Comparison of ENCODE assay signal across 9 mouse cellular contexts in the genomic region with DNA sequence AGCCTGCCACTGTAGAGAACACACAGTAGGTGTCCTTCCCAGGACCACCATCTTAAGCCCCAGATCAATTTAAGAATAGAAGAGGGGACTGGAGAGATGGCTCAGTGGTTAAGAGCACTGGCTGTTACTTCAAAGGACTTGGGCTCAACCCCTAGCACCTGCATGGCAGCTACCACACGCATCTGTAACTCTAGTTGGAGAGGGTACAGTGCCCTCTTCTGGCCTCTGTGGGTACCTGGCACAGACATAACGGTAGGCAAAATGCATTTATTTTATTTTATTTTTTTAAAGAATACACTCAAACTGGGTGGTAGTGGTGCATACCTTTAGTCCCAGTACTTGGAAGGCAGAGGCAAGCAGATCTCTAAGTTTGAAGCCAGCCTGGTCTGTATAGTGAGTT.
A peak's percentile ranks its signal among the peaks of the same experiment; 100 is the strongest.
DNase-seq lines count a peak whose midpoint lies in the region; ATAC-seq and TF ChIP-seq lines count a peak whose summit lies in the region.
"Had no signal": no experiment of that assay in that cellular context is flagged by ENCODE, and none has a peak within 500 bp of the region (broad histone marks: within the 10 kb centered on the region; RNA-seq: fewer than 3 reads in every experiment).

No protein-coding gene starts in this region.

- no peak for ATAC-seq in hindbrain, embryonic 11.5 days (ENCODE audit: low FRiP score)
- ATAC-seq in hindbrain, embryonic 14.5 days (ENCODE audit: low FRiP score) = no peak
- ATAC-seq: midbrain, embryonic 16.5 days had no signal

- TF ChIP-seq POLR2A in ES-Bruce4 (IDR thresholded peaks at IDR 0.05; ENCODE audit: insufficient read depth, low read length) = no peak

- no peak overlapping the region for H3K4me3 ChIP-seq in hindbrain, embryonic 11.5 days (ENCODE audit: low read depth, low read length)
- H3K4me3 ChIP-seq in hindbrain, embryonic 14.5 days (replicated peaks; ENCODE audit: low read length) = no peak overlapping the region
- H3K4me3 ChIP-seq in ES-Bruce4 (ENCODE audit: low read depth, low read length) = no peak overlapping the region
- H3K4me3 ChIP-seq in embryonic facial prominence, embryonic 10.5 days = no peak overlapping the region

- peak; percentile 42 for DNase-seq in hindbrain, embryonic 11.5 days (ENCODE audit: low spot score)
- DNase-seq in hindbrain, embryonic 14.5 days (ENCODE audit: low spot score) = no peak
- peak; percentile 60 for DNase-seq in 3T3-L1 (ENCODE audit: low read depth, low spot score)
- DNase-seq in embryonic facial prominence, embryonic 10.5 days (ENCODE audit: low spot score) = peak; percentile 38
- DNase-seq in urinary bladder, postnatal 14 days (ENCODE audit: low spot score) = no peak
- no peak for DNase-seq in layer of hippocampus, adult 18-20 months (ENCODE audit: low spot score in 2 of 2)
- no peak for DNase-seq in heart, adult 8-10 months (ENCODE audit: low spot score)

- TF ChIP-seq EP300 in ES-Bruce4 (IDR thresholded peaks at IDR 0.05; ENCODE audit: insufficient read depth, low read depth, low read length) = no peak

- TF ChIP-seq CTCF in ES-Bruce4 (IDR thresholded peaks at IDR 0.05; ENCODE audit: low read depth, low read length) = peak; percentile 64

- WGBS in hindbrain, embryonic 11.5 days = 49% methylated on average over 2 of the region's 2 CpGs
- 25% methylated on average over 2 of the region's 2 CpGs for WGBS in hindbrain, embryonic 14.5 days
- WGBS in embryonic facial prominence, embryonic 10.5 days = 26% methylated on average over 2 of the region's 2 CpGs

- H3K9me3 ChIP-seq in hindbrain, embryonic 11.5 days (ENCODE audit: control insufficient read depth, low read length) = no peaks in the 10 kb centered on the region
- no peaks in the 10 kb centered on the region for H3K9me3 ChIP-seq in hindbrain, embryonic 14.5 days (ENCODE audit: control insufficient read depth, low read length)
- H3K9me3 ChIP-seq in ES-Bruce4 (replicated peaks; ENCODE audit: control insufficient read depth, insufficient read depth, low read length, poor library complexity, severe bottlenecking) = no peaks in the 10 kb centered on the region
- no peaks in the 10 kb centered on the region for H3K9me3 ChIP-seq in embryonic facial prominence, embryonic 10.5 days

- H3K36me3 ChIP-seq in hindbrain, embryonic 11.5 days (ENCODE audit: control insufficient read depth, insufficient read depth, low read length) = no peaks in the 10 kb centered on the region
- H3K36me3 ChIP-seq in hindbrain, embryonic 14.5 days (replicated peaks; ENCODE audit: control insufficient read depth, insufficient read depth) = no peaks in the 10 kb centered on the region
- no peaks in the 10 kb centered on the region for H3K36me3 ChIP-seq in ES-Bruce4 (ENCODE audit: control insufficient read depth, insufficient read depth, low read length, poor library complexity, severe bottlenecking)
- H3K36me3 ChIP-seq in embryonic facial prominence, embryonic 10.5 days (replicated peaks) = no peaks in the 10 kb centered on the region

- H3K27ac ChIP-seq in hindbrain, embryonic 11.5 days (ENCODE audit: low read depth, low read length) = no peak overlapping the region
- no peak overlapping the region for H3K27ac ChIP-seq in hindbrain, embryonic 14.5 days
- H3K27ac ChIP-seq in ES-Bruce4 (ENCODE audit: insufficient read depth, low read length) = no peak overlapping the region
- H3K27ac ChIP-seq in embryonic facial prominence, embryonic 10.5 days (replicated peaks) = no peak overlapping the region

- H3K27me3 ChIP-seq in hindbrain, embryonic 11.5 days (ENCODE audit: control insufficient read depth, insufficient read depth, low read length) = no peaks in the 10 kb centered on the region
- H3K27me3 ChIP-seq in hindbrain, embryonic 14.5 days (ENCODE audit: control insufficient read depth, insufficient read depth, low read length) = no peaks in the 10 kb centered on the region
- H3K27me3 ChIP-seq in ES-Bruce4 (ENCODE audit: control insufficient read depth, insufficient read depth, low read length, poor library complexity, severe bottlenecking) = no peaks in the 10 kb centered on the region
- H3K27me3 ChIP-seq in embryonic facial prominence, embryonic 10.5 days (replicated peaks; ENCODE audit: low read depth, poor library complexity, severe bottlenecking) = peaks cover 24% of the 10 kb centered on the region

- H3K4me1 ChIP-seq in hindbrain, embryonic 11.5 days (replicated peaks; ENCODE audit: control insufficient read depth, insufficient read depth, low read length) = no peaks in the 10 kb centered on the region
- no peaks in the 10 kb centered on the region for H3K4me1 ChIP-seq in hindbrain, embryonic 14.5 days (replicated peaks; ENCODE audit: control insufficient read depth, insufficient read depth, low read length)
- no peaks in the 10 kb centered on the region for H3K4me1 ChIP-seq in ES-Bruce4 (ENCODE audit: control insufficient read depth, insufficient read depth, low read length)
- peaks cover 17% of the 10 kb centered on the region for H3K4me1 ChIP-seq in embryonic facial prominence, embryonic 10.5 days

- H3K4me2 ChIP-seq in hindbrain, embryonic 11.5 days (replicated peaks; ENCODE audit: low read depth, low read length) = no peak overlapping the region
- no peak overlapping the region for H3K4me2 ChIP-seq in hindbrain, embryonic 14.5 days (replicated peaks)

- no peak overlapping the region for H3K9ac ChIP-seq in hindbrain, embryonic 11.5 days (ENCODE audit: low read depth, low read length)
- no peak overlapping the region for H3K9ac ChIP-seq in hindbrain, embryonic 14.5 days
- no peak overlapping the region for H3K9ac ChIP-seq in ES-Bruce4 (ENCODE audit: low read depth, poor library complexity, severe bottlenecking)

Comparison
In these comparisons a context has a peak if more than half of its experiments do, and no peak if none do; other contexts are left out.
1. DNase-seq: peak in hindbrain, embryonic 11.5 days (single experiment), 3T3-L1 (single experiment) and embryonic facial prominence, embryonic 10.5 days (single experiment); none in hindbrain, embryonic 14.5 days (single experiment), urinary bladder, postnatal 14 days (single experiment), layer of hippocampus, adult 18-20 months (0 of 2) and heart, adult 8-10 months (single experiment).